Mouse (Mus musculus): ENCODE data around the gene Cbarp. TPM values are rescaled to one million over a fixed set of nuclear protein-coding genes. Genes with fewer than 3 reads are reported as not detected.

The Cbarp gene
- total and polyA plus RNA-seq, 2 experiments from 2014 or later = 106 to 270 TPM

- ATAC-seq (no peak), DNase-seq (ENCODE audit: low spot score) (no peak)
- H3K9ac ChIP-seq (replicated peaks; ENCODE audit: low read length) = 0 out of 2 replicates have a peak overlapping the region, but pooled peaks have one; percentile 1
- H3K36me3 ChIP-seq (ENCODE audit: insufficient read depth, low read length) = peaks cover 3% of the 10 kb centered on the region
- 59% methylated on average over 2 of the region's 2 CpGs for WGBS
- H3K27ac ChIP-seq = no peak overlapping the region
- no peak overlapping the region for H3K4me2 ChIP-seq (ENCODE audit: low read depth, low read length)
- no peaks in the 10 kb centered on the region for H3K9me3 ChIP-seq (ENCODE audit: low read length)
- H3K4me1 ChIP-seq (ENCODE audit: insufficient read depth, low read length) = peaks cover 21% of the 10 kb centered on the region
- no peak overlapping the region for H3K4me3 ChIP-seq (ENCODE audit: low read length)
- no peaks in the 10 kb centered on the region for H3K27me3 ChIP-seq (ENCODE audit: insufficient read depth, low read length)
- no peak for TF ChIP-seq CTCF (IDR thresholded peaks at IDR 0.05; ENCODE audit: low read depth)
Measured at GRCm38 (mm10) chr10:80120146-80120545, 20.5 kb downstream of the Cbarp start.

DNA sequence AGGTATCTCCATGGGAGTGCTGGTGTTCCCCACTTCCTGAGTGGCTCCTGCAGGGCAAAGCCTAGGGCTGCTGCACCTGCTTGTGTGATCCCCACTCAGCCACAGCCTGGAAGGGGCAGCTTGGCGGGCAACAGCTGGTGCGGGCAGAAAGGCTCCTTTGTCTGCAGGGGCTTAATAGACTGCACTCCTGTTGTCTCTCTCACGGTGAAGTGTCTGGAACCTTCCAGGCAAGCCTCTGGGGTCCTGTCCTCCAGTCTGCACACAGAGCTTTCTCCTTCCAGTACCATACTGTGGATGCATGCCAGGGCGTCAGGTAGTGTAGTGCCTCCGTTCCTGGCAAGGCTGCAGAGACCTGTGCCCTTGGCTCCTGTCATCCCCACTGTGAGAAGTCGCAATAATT is 22.1 kb downstream of the Cbarp start:
- Histone ChIP-seq H3K9me3 (ENCODE audit: low read length) (no peaks in the 10 kb centered on the region), H3K4me1 (ENCODE audit: insufficient read depth, low read length) (peaks cover 21% of the 10 kb centered on the region), H3K27me3 (ENCODE audit: insufficient read depth, low read length) (no peaks in the 10 kb centered on the region), H3K4me2 (ENCODE audit: low read depth, low read length) (peak overlapping the region; percentile 90), H3K9ac (replicated peaks; ENCODE audit: low read length) (peak overlapping the region; percentile 85; the same call in 1 of the 2 replicates), H3K4me3 (ENCODE audit: low read length) (peak overlapping the region; percentile 63; the same call in 1 of the 2 replicates), H3K27ac (no peak overlapping the region), H3K36me3 (ENCODE audit: insufficient read depth, low read length) (peaks cover 3% of the 10 kb centered on the region)
- no peak for ATAC-seq
- peak; percentile 41 for DNase-seq (ENCODE audit: low spot score)
- WGBS = 40% methylated on average over 6 of the region's 6 CpGs
- no peak for TF ChIP-seq CTCF (IDR thresholded peaks at IDR 0.05; ENCODE audit: low read depth)

DNA sequence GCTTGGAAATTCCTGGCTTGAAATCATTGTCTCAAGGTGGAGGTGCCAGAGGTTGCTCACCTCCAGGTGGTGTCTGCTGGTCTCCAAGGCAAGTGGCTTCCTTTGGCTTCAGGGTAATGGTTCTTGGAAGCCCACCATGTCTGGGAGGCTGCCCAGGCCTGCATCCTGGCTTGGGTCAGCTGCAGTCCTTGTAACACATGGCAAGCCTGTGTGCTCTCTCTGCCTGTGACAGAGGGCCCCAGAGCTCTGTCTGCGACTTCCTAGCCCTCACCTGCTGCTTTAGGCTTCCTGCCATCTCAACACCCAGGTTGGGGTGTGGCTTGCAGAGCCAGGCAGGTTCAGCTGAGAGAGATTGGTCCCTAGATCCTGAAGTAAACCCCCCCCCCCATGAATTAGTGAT is 22.9 kb downstream of the Cbarp start:
- Histone ChIP-seq H3K4me2 (ENCODE audit: low read depth, low read length) (peak overlapping the region; percentile 90), H3K9me3 (ENCODE audit: low read length) (no peaks in the 10 kb centered on the region), H3K4me1 (ENCODE audit: insufficient read depth, low read length) (peaks cover 21% of the 10 kb centered on the region), H3K4me3 (ENCODE audit: low read length) (peak overlapping the region; percentile 63), H3K27ac (0 out of 2 replicates have a peak overlapping the region, but pooled peaks have one; percentile 58), H3K27me3 (ENCODE audit: insufficient read depth, low read length) (no peaks in the 10 kb centered on the region), H3K9ac (replicated peaks; ENCODE audit: low read length) (peak overlapping the region; percentile 85; the same call in 1 of the 2 replicates), H3K36me3 (ENCODE audit: insufficient read depth, low read length) (peaks cover 3% of the 10 kb centered on the region)
- WGBS = 33% methylated on average over 1 of the region's 1 CpGs
- no peak for TF ChIP-seq CTCF (IDR thresholded peaks at IDR 0.05; ENCODE audit: low read depth)
- ATAC-seq (no peak), DNase-seq (ENCODE audit: low spot score) (no peak)

DNA sequence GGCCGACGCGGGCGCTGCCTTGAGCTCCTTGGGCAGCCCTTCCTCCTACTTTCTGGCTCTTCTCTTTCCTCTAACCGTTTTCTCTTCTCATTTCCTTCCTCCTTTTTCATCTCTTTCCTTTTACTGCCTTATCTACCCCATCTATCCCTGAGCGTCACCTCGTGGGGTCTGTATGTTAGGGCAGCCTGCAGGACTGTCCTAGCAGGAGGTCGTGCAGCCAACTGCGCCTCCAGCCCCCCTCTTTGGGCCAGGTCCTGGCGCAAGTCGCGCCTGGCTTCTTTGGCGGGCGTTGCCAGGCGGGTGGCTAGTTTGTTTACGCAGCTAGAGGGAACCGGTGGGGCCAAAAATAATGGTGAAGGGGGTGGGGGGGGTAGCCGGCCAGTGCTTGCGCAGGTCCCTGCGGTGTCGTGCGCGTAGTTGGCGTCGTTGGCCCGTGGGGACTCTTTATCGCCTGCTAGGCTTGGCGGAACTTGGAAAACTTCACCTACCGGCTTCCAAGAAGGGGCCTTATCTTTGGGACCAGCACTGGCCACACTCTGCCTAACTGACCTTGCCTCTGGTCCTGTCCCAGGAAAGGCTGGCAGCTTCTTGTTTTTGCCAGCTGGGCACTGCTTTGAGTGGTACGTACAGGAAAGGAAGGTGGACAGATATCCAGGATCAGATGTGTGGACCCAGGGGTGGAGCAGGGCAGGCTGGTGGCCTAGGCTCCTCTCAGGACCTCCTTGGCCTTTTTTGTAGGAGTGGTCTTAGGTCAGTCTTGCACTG is 23.5 kb downstream of the Cbarp start:
- Histone ChIP-seq H3K4me1 (ENCODE audit: insufficient read depth, low read length) (peaks cover 21% of the 10 kb centered on the region), H3K27ac (peak overlapping the region; percentile 58), H3K4me3 (ENCODE audit: low read length) (peak overlapping the region; percentile 63), H3K4me2 (ENCODE audit: low read depth, low read length) (peak overlapping the region; percentile 90), H3K9ac (replicated peaks; ENCODE audit: low read length) (peak overlapping the region; percentile 85), H3K27me3 (ENCODE audit: insufficient read depth, low read length) (no peaks in the 10 kb centered on the region), H3K9me3 (ENCODE audit: low read length) (no peaks in the 10 kb centered on the region), H3K36me3 (ENCODE audit: insufficient read depth, low read length) (peaks cover 3% of the 10 kb centered on the region)
- 3% methylated on average over 30 of the region's 30 CpGs for WGBS
- peak; percentile 56 for DNase-seq (ENCODE audit: low spot score)
- peak; percentile 35 for TF ChIP-seq CTCF (IDR thresholded peaks at IDR 0.05; ENCODE audit: low read depth)
- no peak for ATAC-seq

DNA sequence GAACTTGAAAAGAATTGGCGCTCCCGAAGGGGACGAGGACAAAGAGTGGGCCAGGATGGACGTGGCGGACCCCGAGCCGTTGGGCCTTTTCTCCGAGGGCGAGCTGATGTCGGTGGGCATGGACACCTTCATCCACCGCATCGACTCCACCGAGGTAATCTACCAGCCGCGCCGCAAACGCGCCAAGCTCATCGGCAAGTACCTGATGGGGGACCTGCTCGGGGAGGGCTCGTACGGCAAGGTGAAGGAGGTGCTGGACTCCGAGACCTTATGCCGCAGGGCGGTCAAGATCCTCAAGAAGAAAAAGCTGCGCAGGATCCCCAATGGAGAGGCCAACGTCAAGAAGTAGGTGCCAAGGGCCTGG is 24.1 kb downstream of the Cbarp start:
- TF ChIP-seq CTCF (IDR thresholded peaks at IDR 0.05; ENCODE audit: low read depth) = no peak
- Histone ChIP-seq H3K4me1 (ENCODE audit: insufficient read depth, low read length) (peaks cover 21% of the 10 kb centered on the region), H3K27me3 (ENCODE audit: insufficient read depth, low read length) (no peaks in the 10 kb centered on the region), H3K4me2 (ENCODE audit: low read depth, low read length) (peak overlapping the region; percentile 90), H3K36me3 (ENCODE audit: insufficient read depth, low read length) (peaks cover under 1% of the 10 kb centered on the region), H3K9ac (replicated peaks; ENCODE audit: low read length) (peak overlapping the region; percentile 85), H3K9me3 (ENCODE audit: low read length) (no peaks in the 10 kb centered on the region), H3K4me3 (ENCODE audit: low read length) (peak overlapping the region; percentile 63), H3K27ac (peak overlapping the region; percentile 58)
- DNase-seq (ENCODE audit: low spot score) (no peak), ATAC-seq (no peak)
- WGBS = under 1% methylated on average over 27 of the region's 27 CpGs

DNA sequence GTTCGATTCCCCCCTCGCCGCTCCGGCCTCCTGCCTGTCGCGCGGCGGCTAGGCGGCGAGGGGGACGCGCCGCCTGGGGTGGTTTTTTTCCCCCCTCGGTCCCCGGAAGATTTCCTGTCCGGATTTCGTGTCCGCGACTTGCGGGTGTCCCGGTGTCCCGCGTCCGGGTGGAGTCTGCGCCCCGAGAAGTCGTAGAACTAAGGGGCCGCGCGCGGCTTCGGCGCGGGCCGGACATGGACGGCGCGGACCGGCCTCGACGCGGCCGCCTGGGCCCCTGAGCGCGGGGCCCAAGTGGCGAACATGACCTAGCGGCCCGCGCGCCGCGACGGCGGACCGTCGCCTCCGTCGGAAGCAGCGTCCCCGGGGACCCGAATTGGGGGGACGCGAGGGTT is 24.7 kb downstream of the Cbarp start:
- Histone ChIP-seq H3K9ac (replicated peaks; ENCODE audit: low read length) (peak overlapping the region; percentile 85), H3K4me1 (ENCODE audit: insufficient read depth, low read length) (peaks cover 21% of the 10 kb centered on the region), H3K9me3 (ENCODE audit: low read length) (no peaks in the 10 kb centered on the region), H3K4me2 (ENCODE audit: low read depth, low read length) (peak overlapping the region; percentile 90), H3K36me3 (ENCODE audit: insufficient read depth, low read length) (no peaks in the 10 kb centered on the region), H3K27me3 (ENCODE audit: insufficient read depth, low read length) (no peaks in the 10 kb centered on the region), H3K27ac (peak overlapping the region; percentile 83), H3K4me3 (ENCODE audit: low read length) (peak overlapping the region; percentile 63)
- TF ChIP-seq CTCF (IDR thresholded peaks at IDR 0.05; ENCODE audit: low read depth) = no peak
- peak; percentile 48 for DNase-seq (ENCODE audit: low spot score)
- 0 out of 2 replicates have a peak, but pooled peaks have one; percentile 4 for ATAC-seq
- under 1% methylated on average over 63 of the region's 63 CpGs for WGBS

Data from hindbrain, postnatal 0 days (tissue).